Mouse (Mus musculus) right cerebral cortex, postnatal 36 days (tissue): Measurements from ENCODE around the gene Cideb.

Experiments
- DNase-seq, 2 experiments: peaks; one replicate each; pipeline ENCODE4 v3.0.0; 2022; ENCODE audit warnings: low spot score in 2 of 2, mixed read lengths in 1 of 2

Cideb gene

DNA sequence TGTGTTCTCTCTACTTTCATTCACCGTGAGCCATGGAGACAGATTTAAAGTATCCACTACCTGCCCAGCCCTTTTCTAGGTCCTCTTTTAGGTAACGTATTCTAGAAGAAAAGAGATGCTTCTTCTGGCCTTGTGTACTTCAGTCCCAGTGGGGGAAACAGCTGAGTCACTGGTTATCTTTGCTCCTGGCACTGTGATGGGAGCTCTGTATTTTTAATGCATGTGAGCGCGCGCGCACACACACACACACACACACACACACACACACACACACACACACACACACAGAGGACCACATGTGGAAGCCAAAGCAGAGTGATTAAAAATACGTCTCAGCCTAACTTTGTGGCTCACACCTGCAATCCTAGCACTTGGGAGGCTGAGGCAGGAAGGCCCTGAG, 34.8 kb downstream of the Cideb start:
- DNase-seq, result no peak

DNA sequence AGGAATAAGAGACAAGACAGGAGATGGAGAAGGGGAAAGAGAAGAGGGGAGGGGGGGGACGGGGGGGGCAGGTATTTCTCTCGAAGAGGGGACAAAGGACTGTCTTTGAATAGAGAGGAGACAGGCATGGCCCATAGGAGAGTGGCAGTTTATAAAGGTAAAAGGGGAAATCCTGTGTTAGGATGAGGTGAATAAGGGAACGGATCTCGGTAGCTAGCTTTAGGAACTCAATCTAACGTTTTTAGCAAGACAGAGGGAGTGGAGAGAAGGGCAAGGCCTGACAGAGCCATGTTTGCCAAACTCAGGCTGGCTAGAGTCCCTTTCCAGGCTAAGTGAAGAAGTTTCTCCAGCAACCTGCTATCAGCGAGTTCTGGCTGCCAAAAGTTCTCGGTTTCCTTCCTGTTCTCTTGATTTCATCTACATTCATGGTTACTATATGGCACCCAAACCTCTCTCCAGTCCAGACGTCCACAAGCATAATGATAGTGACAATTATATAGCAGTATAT, 35.8 kb downstream of the Cideb start:
- DNase-seq, result no peak

DNA sequence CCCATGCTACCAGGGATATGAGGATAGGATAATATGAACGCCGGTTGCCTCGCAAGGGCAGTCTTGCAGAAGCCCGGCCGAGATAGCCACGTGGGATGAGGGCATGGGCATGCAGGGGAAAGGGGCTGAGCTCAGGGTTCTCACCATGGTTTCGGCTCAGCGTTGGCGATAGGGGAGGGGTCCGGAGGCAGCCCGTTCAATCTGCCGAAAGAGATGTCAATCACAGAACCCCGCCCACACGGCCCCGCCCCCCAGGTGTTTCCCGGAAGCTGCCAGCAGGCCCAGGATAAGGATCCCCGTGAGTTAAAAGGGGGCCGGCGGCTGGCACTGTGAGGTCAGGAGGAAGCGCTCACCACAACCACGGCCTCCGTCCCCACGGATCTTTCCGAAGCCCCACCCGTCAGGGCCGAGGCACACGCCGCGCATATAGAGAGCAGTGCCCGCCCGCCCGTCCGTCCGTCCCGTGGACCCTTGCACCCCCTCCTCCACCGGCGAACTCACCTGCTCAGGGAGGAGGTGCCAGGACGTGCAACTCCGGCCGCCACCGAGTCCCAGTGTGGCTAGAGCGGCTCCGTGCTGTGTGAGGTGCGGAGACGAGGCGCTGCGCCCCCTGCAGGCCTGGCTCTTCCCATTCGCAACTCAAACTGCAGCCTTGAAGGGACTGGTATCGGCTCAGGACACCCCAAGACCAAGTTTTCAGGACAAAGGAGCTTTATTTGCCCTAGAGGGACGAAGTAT, 36.4 kb downstream of the Cideb start, which contains the start of gene Rabggta:
Gene Rabggta, minus strand, starts transcription at position 564 of the 738 bp plus-strand sequence.
- peak; percentile 90 to 93 for DNase-seq

DNA sequence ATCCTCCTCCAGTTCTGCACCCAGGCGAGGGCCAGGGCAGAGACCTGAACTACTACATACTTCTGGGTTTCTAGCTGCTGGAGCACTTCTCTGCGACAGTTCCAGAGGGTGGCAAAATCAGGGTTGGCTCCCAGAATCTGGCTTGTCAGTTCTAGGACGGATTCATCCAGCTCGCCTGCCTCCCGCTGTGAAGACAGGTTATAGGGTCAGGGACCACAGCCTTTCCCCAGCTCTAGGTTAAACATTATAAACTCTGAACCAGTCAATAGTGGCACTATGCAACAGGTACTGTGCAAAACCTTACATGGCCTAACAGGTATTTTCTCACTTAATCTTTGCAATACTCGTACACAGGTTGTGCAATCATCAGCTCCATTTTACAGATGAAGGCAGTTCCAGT, 37.2 kb downstream of the Cideb start:
- no peak for DNase-seq

DNA sequence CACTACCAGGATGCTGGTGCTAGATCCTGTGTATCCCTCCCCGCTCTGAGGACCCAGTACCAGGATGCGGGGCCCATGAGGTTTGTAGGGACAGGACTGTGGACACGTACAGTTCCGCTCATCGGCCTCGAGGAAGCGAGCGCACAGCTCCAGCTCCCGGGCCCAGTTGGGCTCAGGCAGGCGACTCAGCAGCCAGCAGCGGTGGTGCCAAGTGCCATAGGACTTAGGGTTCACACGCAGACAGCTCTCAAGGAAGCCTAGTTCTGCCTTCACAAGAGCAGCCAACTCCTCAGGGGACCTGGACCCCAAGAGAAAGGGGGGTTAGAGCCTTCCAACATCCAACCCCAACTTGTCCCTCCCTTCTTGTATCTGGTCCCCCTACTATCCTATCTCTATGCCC, 37.6 kb downstream of the Cideb start:
- no peak for DNase-seq

DNA sequence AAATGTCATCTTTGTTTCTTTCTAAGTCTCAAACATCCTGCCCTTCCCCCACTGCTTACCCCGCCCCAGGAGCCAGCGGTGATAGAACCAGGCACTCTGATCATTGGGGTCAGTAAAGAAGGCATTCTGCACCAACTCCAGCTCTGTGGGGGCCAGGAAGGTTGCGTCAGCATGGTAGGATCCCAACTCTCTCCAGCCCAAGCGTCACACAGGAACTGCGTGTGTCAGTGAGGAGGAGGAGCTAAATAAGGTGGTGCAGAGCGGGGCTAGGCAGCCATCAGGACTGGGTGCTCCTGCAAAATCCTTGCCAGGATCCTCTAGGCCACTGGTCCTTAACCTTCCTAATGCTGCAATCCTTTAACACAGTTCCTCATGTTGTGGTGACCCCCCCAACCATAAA, 38.5 kb downstream of the Cideb start:
- DNase-seq, result no peak

DNA sequence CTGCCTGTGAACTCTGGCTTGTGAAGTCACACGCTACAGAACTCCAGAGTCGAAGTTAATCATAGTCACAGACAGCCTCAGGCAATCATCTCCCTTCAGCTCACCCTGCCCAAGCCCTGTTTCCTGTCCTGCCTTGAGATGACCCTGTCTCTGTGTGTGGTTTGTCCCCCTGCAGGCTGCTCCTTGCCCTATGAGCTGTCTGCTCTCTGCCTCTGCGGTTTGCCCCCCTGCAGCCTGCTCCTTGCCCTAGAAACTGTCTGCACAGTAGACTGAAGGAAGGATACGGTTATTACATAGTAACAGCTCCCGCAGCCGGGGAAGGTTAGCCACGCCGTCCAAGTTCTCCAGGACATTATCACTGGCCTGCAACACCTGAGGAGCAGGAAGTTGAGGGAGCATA, 41.4 kb downstream of the Cideb start:
- no peak for DNase-seq

DNA sequence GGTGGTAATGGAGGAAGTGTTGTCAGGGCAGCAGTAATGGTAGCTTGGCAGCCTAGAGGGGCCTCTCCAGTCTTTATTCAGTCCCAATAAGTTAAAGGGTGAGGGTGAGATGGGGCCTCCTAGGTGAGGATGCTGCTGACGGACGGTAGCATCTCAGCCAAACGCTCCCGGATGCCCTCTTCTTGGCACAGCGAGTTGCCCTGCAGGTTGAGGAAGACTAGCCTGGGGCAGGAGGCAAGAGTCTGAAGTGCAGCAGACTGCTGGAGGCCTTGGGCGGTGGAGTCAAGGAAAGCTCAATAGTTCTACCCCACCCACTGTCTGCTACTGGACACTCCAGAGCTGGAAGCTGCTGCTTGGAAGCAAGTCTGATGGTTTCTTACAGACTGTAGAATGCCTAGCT, 42.0 kb downstream of the Cideb start:
- no peak for DNase-seq

DNA sequence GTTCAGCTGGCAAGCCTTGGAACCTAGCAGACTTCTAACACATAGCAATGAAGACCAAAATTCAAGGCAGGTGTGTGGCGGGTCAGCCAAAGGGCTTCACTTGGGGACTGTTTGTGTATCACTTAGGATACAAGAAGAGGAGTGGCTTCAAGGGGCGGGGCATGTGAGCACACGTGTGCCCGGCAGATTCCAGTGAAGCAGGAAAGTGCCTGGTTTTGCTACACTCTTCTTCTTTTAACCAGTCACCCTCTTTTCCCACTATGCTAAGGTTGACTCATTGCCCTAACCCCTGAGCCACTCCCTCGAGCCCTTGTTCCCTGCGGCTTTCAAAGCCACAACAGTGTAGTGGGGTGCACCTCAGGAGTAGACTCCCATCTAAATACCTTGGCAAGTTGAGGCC, 43.4 kb downstream of the Cideb start:
- no peak for DNase-seq

DNA sequence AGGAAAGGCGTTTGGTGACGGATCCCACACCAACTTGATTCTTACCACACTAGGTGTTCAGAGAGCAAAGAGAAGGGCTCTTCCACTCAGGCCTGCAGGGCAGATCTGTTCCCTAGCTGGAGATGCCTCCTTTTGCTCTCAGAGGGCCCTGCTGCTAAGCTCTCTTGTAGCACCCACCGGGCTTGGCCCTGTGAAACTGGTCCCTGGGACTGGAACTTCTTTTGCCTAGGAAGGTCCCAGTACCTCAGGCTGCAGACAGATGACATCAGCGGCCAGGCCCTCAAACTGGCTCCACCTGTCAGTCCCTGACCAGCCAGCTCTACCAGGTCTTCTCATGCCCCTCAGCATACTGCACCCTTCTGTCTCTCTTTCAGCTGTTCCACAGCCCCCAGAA, 44.5 kb downstream of the Cideb start, which contains the start of gene Tgm1:
Gene Tgm1, minus strand, starts transcription at position 198 of the 394 bp plus-strand sequence.
- no peak for DNase-seq

DNA sequence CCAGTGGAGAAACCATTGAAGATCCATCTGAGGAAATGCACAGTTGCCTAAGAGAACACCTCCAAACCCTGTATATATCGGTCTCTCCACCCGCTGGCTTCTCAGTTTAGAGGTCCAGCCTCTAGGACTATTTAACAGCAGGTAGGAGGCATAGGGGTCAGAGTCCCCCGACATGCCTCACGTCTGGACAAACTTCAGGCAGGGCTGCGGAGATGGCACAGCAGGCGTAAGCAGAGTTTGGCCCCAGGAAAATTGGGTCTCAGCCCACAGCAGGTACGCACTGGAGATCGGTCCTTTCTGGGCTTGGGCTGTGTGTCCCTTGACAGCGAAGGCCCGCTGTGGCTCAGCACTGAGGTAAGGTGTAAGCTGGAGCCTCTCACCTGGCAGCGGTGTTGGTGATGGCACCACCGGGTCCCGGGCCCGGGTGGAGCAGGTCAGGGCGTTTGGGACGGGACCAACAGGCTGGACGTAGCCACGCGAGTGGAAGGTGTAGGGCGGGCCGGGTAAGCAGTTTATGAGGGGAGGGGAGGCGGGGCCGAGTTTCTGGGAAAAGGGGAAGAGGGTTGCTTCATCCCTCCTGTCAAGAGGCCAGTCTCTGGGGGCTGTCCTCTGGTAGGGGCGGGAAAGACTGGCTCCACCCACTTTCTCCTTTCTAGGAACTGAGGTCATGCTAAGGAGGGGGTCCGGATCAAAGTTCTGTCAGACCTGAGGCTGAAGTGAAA, 45.1 kb downstream of the Cideb start:
- no peak for DNase-seq

DNA sequence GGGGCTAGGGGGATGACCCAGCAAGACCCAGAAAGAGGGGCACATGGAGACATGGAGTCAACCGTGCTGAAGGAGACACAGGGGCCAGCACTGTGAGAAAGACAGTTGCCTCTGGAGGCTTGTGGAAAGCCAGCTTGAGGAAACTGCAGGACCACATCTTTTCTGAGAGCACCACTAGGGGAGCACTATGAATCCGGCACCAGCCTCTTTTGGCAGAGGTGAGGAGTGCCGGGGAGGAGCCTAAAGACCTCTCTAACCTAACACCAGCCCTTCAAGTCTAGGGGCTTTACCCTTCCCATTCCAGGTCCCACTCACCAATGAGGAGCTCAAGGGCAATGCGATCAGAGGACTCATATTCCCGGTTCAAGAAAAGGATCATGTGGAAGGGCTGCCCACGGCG, 46.5 kb downstream of the Cideb start:
- no peak for DNase-seq

DNA sequence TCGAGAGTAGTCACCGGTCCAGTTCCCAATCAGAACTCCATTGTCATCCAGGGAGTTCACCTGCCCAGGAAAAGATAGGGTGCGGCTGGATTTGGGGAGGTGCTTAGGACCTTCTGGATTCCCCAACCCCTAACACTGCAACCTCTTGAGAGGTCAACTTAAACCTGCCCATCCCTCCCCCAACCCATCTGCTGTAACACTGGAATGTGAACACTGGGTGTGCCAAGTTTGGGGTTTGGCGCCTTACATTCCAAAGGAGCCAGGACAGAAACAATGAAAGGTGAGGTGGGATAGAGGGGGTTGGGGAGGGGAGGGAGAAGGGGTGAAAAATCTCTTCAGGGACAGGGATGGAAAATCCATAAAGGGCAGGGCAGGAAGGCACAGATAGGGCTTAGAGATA, 48.7 kb downstream of the Cideb start:
- DNase-seq, result no peak

DNA sequence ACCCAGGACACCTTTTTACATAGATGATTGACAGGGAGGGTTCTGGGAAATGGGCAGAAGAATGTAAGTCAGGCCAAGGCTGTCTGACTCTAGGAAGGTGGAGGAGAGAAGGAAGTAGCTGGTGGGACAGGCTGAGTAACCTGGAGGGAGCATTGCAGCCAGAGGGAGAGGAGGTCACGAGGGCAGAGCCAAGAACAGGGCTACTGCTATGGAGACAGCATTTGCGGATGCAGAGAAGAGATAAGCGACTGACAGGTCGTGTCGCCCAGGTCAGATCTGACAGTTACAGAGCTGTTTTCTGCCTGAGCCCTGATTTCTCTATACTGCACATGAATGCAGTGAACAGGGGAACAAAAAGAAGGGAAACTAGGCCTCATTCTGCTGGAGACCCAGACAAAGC, 50.9 kb downstream of the Cideb start:
- DNase-seq, result no peak

DNA sequence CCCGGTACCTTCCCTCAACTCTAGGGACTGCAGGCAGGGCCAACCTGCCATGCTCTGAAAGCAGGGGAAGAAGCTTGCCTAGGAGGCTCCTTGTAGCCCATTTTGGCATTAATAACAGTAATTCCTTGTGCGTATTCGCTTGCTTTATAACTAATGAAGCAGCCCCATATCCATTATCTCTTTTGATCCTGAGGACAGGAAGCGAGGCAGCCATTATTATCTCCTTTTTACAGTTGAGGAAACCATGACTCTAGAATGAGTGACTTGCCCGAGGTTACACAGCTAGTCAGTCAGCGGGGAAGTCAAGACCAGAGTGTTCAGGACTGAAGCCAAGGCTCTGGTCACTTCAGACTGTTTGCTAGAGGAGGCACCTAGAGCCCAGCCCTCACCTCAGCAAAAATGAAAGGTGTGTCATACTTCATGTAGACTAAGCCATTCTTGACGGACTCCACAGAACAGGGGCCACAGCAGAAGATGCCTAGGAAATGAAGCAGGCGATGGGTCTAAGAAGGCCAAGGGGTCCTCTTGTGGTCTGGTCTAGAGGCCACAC, 52.1 kb downstream of the Cideb start:
- DNase-seq, result no peak
